Mouse (Mus musculus): ENCODE data around the gene Bcar1. TPM values are rescaled to one million over a fixed set of nuclear protein-coding genes. Genes with fewer than 3 reads are reported as not detected.

Bcar1 gene
- polyA plus RNA-seq, 1 experiment from 2014 or later, result 44.0 TPM

GRCm38 (mm10) chr8:111709223-111709622 lies 34.4 kb downstream of the Bcar1 start:
- Histone ChIP-seq H3K4me3 (replicated peaks) (no peak overlapping the region), H3K27ac (no peak overlapping the region), H3K27me3 (no peaks in the 10 kb centered on the region), H3K9me3 (no peaks in the 10 kb centered on the region), H3K9ac (no peak overlapping the region), H3K36me3 (replicated peaks) (peaks cover 52% of the 10 kb centered on the region), H3K4me1 (no peaks in the 10 kb centered on the region), H3K4me2 (no peak overlapping the region)
- no peak for ATAC-seq (ENCODE audit: low FRiP score)
- WGBS, result 91% methylated on average over 1 of the region's 1 CpGs

- Histone ChIP-seq H3K36me3 (replicated peaks) (peaks cover 42% of the 10 kb centered on the region), H3K4me3 (replicated peaks) (no peak overlapping the region), H3K4me2 (no peak overlapping the region), H3K9ac (no peak overlapping the region), H3K27me3 (no peaks in the 10 kb centered on the region), H3K4me1 (no peaks in the 10 kb centered on the region), H3K9me3 (no peaks in the 10 kb centered on the region), H3K27ac (no peak overlapping the region)
- no peak for ATAC-seq (ENCODE audit: low FRiP score)
- WGBS, result 92% methylated on average over 6 of the region's 6 CpGs
Measured at GRCm38 (mm10) chr8:111708265-111708664, 35.3 kb downstream of the Bcar1 start.

GRCm38 (mm10) chr8:111705699-111706098 lies 37.9 kb downstream of the Bcar1 start:
- Histone ChIP-seq H3K36me3 (replicated peaks) (peaks cover 18% of the 10 kb centered on the region), H3K4me2 (no peak overlapping the region), H3K27me3 (no peaks in the 10 kb centered on the region), H3K4me1 (no peaks in the 10 kb centered on the region), H3K27ac (no peak overlapping the region), H3K4me3 (replicated peaks) (no peak overlapping the region), H3K9me3 (no peaks in the 10 kb centered on the region), H3K9ac (no peak overlapping the region)
- WGBS, result 74% methylated on average over 5 of the region's 5 CpGs
- ATAC-seq (ENCODE audit: low FRiP score), result no peak

- Histone ChIP-seq H3K9ac (no peak overlapping the region), H3K4me3 (replicated peaks) (no peak overlapping the region), H3K27me3 (no peaks in the 10 kb centered on the region), H3K9me3 (no peaks in the 10 kb centered on the region), H3K4me1 (no peaks in the 10 kb centered on the region), H3K4me2 (no peak overlapping the region), H3K27ac (no peak overlapping the region), H3K36me3 (replicated peaks) (peaks cover 13% of the 10 kb centered on the region)
- WGBS, result 85% methylated on average over 3 of the region's 3 CpGs
- ATAC-seq (ENCODE audit: low FRiP score), result no peak
Measured at GRCm38 (mm10) chr8:111705222-111705621, 38.4 kb downstream of the Bcar1 start.

- H3K9me3 ChIP-seq, result no peaks in the 10 kb centered on the region
- H3K27ac ChIP-seq, result no peak overlapping the region
- no peaks in the 10 kb centered on the region for H3K27me3 ChIP-seq
- H3K4me2 ChIP-seq, result no peak overlapping the region
- H3K4me3 ChIP-seq (replicated peaks), result no peak overlapping the region
- ATAC-seq (ENCODE audit: low FRiP score), result no peak
- H3K4me1 ChIP-seq, result no peaks in the 10 kb centered on the region
- WGBS, result 91% methylated on average over 12 of the region's 12 CpGs
- peaks cover 7% of the 10 kb centered on the region for H3K36me3 ChIP-seq (replicated peaks)
- no peak overlapping the region for H3K9ac ChIP-seq
Measured at GRCm38 (mm10) chr8:111704585-111704984, 39.0 kb downstream of the Bcar1 start.

- Histone ChIP-seq H3K27me3 (no peaks in the 10 kb centered on the region), H3K36me3 (replicated peaks) (no peaks in the 10 kb centered on the region), H3K9me3 (no peaks in the 10 kb centered on the region), H3K4me2 (no peak overlapping the region), H3K27ac (no peak overlapping the region), H3K4me3 (replicated peaks) (no peak overlapping the region), H3K9ac (no peak overlapping the region), H3K4me1 (no peaks in the 10 kb centered on the region)
- no peak for ATAC-seq (ENCODE audit: low FRiP score)
- 83% methylated on average over 9 of the region's 9 CpGs for WGBS
Measured at GRCm38 (mm10) chr8:111701380-111701779, 42.2 kb downstream of the Bcar1 start.

GRCm38 (mm10) chr8:111700740-111701139 lies 42.9 kb downstream of the Bcar1 start:
- Histone ChIP-seq H3K9ac (no peak overlapping the region), H3K4me2 (no peak overlapping the region), H3K9me3 (no peaks in the 10 kb centered on the region), H3K27ac (no peak overlapping the region), H3K36me3 (replicated peaks) (no peaks in the 10 kb centered on the region), H3K4me1 (no peaks in the 10 kb centered on the region), H3K4me3 (replicated peaks) (no peak overlapping the region), H3K27me3 (no peaks in the 10 kb centered on the region)
- no peak for ATAC-seq (ENCODE audit: low FRiP score)
- 86% methylated on average over 5 of the region's 5 CpGs for WGBS

- H3K4me2 ChIP-seq, result no peak overlapping the region
- no peaks in the 10 kb centered on the region for H3K9me3 ChIP-seq
- no peak overlapping the region for H3K27ac ChIP-seq
- ATAC-seq (ENCODE audit: low FRiP score), result no peak
- H3K27me3 ChIP-seq, result no peaks in the 10 kb centered on the region
- H3K36me3 ChIP-seq (replicated peaks), result no peaks in the 10 kb centered on the region
- no peak overlapping the region for H3K9ac ChIP-seq
- WGBS, result 84% methylated on average over 3 of the region's 3 CpGs
- H3K4me3 ChIP-seq (replicated peaks), result no peak overlapping the region
- no peaks in the 10 kb centered on the region for H3K4me1 ChIP-seq
Measured at GRCm38 (mm10) chr8:111700201-111700600, 43.4 kb downstream of the Bcar1 start.

- Histone ChIP-seq H3K27me3 (no peaks in the 10 kb centered on the region), H3K9ac (no peak overlapping the region), H3K36me3 (replicated peaks) (no peaks in the 10 kb centered on the region), H3K9me3 (no peaks in the 10 kb centered on the region), H3K4me2 (no peak overlapping the region), H3K27ac (no peak overlapping the region), H3K4me3 (replicated peaks) (no peak overlapping the region), H3K4me1 (no peaks in the 10 kb centered on the region)
- WGBS, result 11% methylated on average over 1 of the region's 1 CpGs
- ATAC-seq (ENCODE audit: low FRiP score), result no peak
Measured at GRCm38 (mm10) chr8:111699035-111699434, 44.6 kb downstream of the Bcar1 start.

GRCm38 (mm10) chr8:111697655-111698054 lies 46.0 kb downstream of the Bcar1 start:
- H3K4me1 ChIP-seq, result no peaks in the 10 kb centered on the region
- H3K4me3 ChIP-seq (replicated peaks), result no peak overlapping the region
- H3K36me3 ChIP-seq (replicated peaks), result no peaks in the 10 kb centered on the region
- H3K9ac ChIP-seq, result no peak overlapping the region
- 82% methylated on average over 10 of the region's 10 CpGs for WGBS
- H3K27ac ChIP-seq, result no peak overlapping the region
- ATAC-seq (ENCODE audit: low FRiP score), result no peak
- no peak overlapping the region for H3K4me2 ChIP-seq
- no peaks in the 10 kb centered on the region for H3K9me3 ChIP-seq
- H3K27me3 ChIP-seq, result no peaks in the 10 kb centered on the region

- Histone ChIP-seq H3K27ac (no peak overlapping the region), H3K4me1 (no peaks in the 10 kb centered on the region), H3K27me3 (no peaks in the 10 kb centered on the region), H3K9ac (no peak overlapping the region), H3K9me3 (no peaks in the 10 kb centered on the region), H3K4me2 (no peak overlapping the region), H3K36me3 (replicated peaks) (no peaks in the 10 kb centered on the region), H3K4me3 (replicated peaks) (no peak overlapping the region)
- no peak for ATAC-seq (ENCODE audit: low FRiP score)
- 78% methylated on average over 7 of the region's 7 CpGs for WGBS
Measured at GRCm38 (mm10) chr8:111695441-111695840, 48.2 kb downstream of the Bcar1 start.

- H3K9me3 ChIP-seq, result no peaks in the 10 kb centered on the region
- no peak overlapping the region for H3K9ac ChIP-seq
- no peak overlapping the region for H3K27ac ChIP-seq
- H3K36me3 ChIP-seq (replicated peaks), result no peaks in the 10 kb centered on the region
- H3K4me1 ChIP-seq, result no peaks in the 10 kb centered on the region
- H3K4me2 ChIP-seq, result no peak overlapping the region
- no peak for ATAC-seq (ENCODE audit: low FRiP score)
- no peaks in the 10 kb centered on the region for H3K27me3 ChIP-seq
- H3K4me3 ChIP-seq (replicated peaks), result no peak overlapping the region
- WGBS, result 73% methylated on average over 6 of the region's 6 CpGs
Measured at GRCm38 (mm10) chr8:111693261-111693741, 50.3 kb downstream of the Bcar1 start.

GRCm38 (mm10) chr8:111690960-111691445 lies 52.6 kb downstream of the Bcar1 start, which contains the start of gene Ctrb1:
Gene Ctrb1 (minus strand): TSS chr8:111691010.
- Histone ChIP-seq H3K9me3 (no peaks in the 10 kb centered on the region), H3K4me3 (replicated peaks) (no peak within 1 kb of the TSS), H3K4me2 (no peak within 1 kb of the TSS), H3K36me3 (replicated peaks) (no peaks in the 10 kb centered on the region), H3K4me1 (no peaks in the 10 kb centered on the region), H3K27me3 (no peaks in the 10 kb centered on the region), H3K27ac (no peak within 1 kb of the TSS), H3K9ac (no peak within 1 kb of the TSS)
- ATAC-seq (ENCODE audit: low FRiP score), result no peak
- WGBS, result 80% methylated on average over 2 of the region's 2 CpGs

Measured in forebrain, embryonic 12.5 days (tissue).